ENCODE assay signal across 9 mouse cellular contexts in the genomic region with DNA sequence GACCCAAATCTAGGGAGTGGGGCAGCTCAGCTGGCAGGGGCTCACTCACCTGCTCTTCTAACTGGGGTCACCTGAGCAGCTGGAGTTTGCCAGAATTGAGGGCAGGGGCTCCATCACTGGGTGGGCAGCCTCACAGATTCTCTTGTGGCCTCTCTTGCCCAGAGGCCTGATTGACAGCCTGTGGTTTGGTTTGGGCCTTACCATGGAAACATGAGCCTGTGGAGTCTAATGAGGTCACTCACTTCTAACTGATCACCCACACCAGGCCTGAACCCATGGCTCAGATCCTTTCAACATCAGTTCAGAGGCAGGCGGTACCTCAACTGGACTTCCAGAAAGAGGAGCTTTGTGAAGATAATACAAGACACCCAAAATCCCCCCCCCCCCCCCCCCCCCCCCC. TPM values are rescaled to one million over a fixed set of nuclear protein-coding genes. Genes with fewer than 3 reads are reported as not detected.
DNase-seq lines count a peak whose midpoint lies in the region; ATAC-seq and TF ChIP-seq lines count a peak whose summit lies in the region.
"Had no signal": no experiment of that assay in that cellular context is flagged by ENCODE, and none has a peak within 500 bp of the region (broad histone marks: within the 10 kb centered on the region; RNA-seq: fewer than 3 reads in every experiment).

No protein-coding gene starts in this region.

- TF ChIP-seq POLR2A in liver, adult 2 months (IDR thresholded peaks at IDR 0.05; ENCODE audit: extremely low read depth, insufficient read depth, low read length): no peak

- H3K4me2 ChIP-seq in embryonic facial prominence, embryonic 11.5 days (ENCODE audit: low read depth, low read length): no peak overlapping the region
- H3K4me2 ChIP-seq: liver, embryonic 13.5 days had no signal

- no peak for DNase-seq in liver, adult 2 months (ENCODE audit: extremely low read depth, low read depth, low spot score)
- no peak for DNase-seq in liver
- peak; percentile 47 for DNase-seq in embryonic facial prominence, embryonic 11.5 days (ENCODE audit: low spot score)
- DNase-seq in hindbrain, embryonic 10.5 days (ENCODE audit: low spot score): peak; percentile 47
- DNase-seq in natural killer cell, adult 2 months (ENCODE audit: low spot score in 2 of 2): peak; percentile 14 to 37
- no peak for DNase-seq in urinary bladder, postnatal 14 days (ENCODE audit: low spot score)
- no peak for DNase-seq in thymus, postnatal 36 days
- DNase-seq in layer of hippocampus, adult 9-11 months: no peak
- DNase-seq: liver, embryonic 13.5 days had no signal

- no peak for TF ChIP-seq CTCF in liver, adult 2 months (IDR thresholded peaks at IDR 0.05; ENCODE audit: low read depth, low read length)

- no peaks in the 10 kb centered on the region for H3K27me3 ChIP-seq in liver, adult 2 months (ENCODE audit: control insufficient read depth, insufficient read depth, low read length)
- H3K27me3 ChIP-seq in embryonic facial prominence, embryonic 11.5 days (ENCODE audit: control insufficient read depth, insufficient read depth, low read length): no peaks in the 10 kb centered on the region
- H3K27me3 ChIP-seq in hindbrain, embryonic 10.5 days (ENCODE audit: insufficient read depth, poor library complexity, severe bottlenecking): no peaks in the 10 kb centered on the region
- H3K27me3 ChIP-seq: liver, embryonic 13.5 days had no signal

- H3K4me1 ChIP-seq in liver, adult 2 months (ENCODE audit: control insufficient read depth, insufficient read depth, low read length): no peaks in the 10 kb centered on the region
- H3K4me1 ChIP-seq in embryonic facial prominence, embryonic 11.5 days (ENCODE audit: control insufficient read depth, insufficient read depth, low read length): no peaks in the 10 kb centered on the region; the same call in 1 of the 2 replicates
- peaks cover 20% of the 10 kb centered on the region for H3K4me1 ChIP-seq in hindbrain, embryonic 10.5 days (replicated peaks)

- ATAC-seq in embryonic facial prominence, embryonic 11.5 days (replicated peaks; ENCODE audit: insufficient number of reproducible peaks, low FRiP score, low TSS enrichment, low read depth): no peak

- no peaks in the 10 kb centered on the region for H3K36me3 ChIP-seq in liver, adult 2 months (ENCODE audit: control insufficient read depth, insufficient read depth, low read length)
- H3K36me3 ChIP-seq in embryonic facial prominence, embryonic 11.5 days (replicated peaks; ENCODE audit: control insufficient read depth, insufficient read depth, low read depth, low read length): no peaks in the 10 kb centered on the region
- H3K36me3 ChIP-seq in hindbrain, embryonic 10.5 days: no peaks in the 10 kb centered on the region
- H3K36me3 ChIP-seq: liver, embryonic 13.5 days had no signal

- H3K9ac ChIP-seq in liver, adult 2 months (ENCODE audit: low read depth, low read length): no peak overlapping the region
- no peak overlapping the region for H3K9ac ChIP-seq in embryonic facial prominence, embryonic 11.5 days (replicated peaks; ENCODE audit: low read length)
- H3K9ac ChIP-seq: liver, embryonic 13.5 days had no signal

- H3K4me3 ChIP-seq in liver, adult 2 months (ENCODE audit: insufficient read depth, low read depth, low read length): no peak overlapping the region
- no peak overlapping the region for H3K4me3 ChIP-seq in embryonic facial prominence, embryonic 11.5 days (ENCODE audit: low read depth, low read length)
- H3K4me3 ChIP-seq in hindbrain, embryonic 10.5 days: peak overlapping the region; percentile 23; the same call in 1 of the 2 replicates
- H3K4me3 ChIP-seq: liver, embryonic 13.5 days had no signal

- H3K9me3 ChIP-seq in embryonic facial prominence, embryonic 11.5 days (replicated peaks; ENCODE audit: control insufficient read depth, low read length): no peaks in the 10 kb centered on the region
- no peaks in the 10 kb centered on the region for H3K9me3 ChIP-seq in hindbrain, embryonic 10.5 days
- H3K9me3 ChIP-seq: liver, embryonic 13.5 days had no signal

- H3K79me2 ChIP-seq in liver, adult 2 months (ENCODE audit: control insufficient read depth, insufficient read depth, low read length): no peaks in the 10 kb centered on the region

- WGBS in liver, adult 2 months: 22% methylated on average over 1 of the region's 1 CpGs
- 0% methylated on average over 1 of the region's 1 CpGs for WGBS in embryonic facial prominence, embryonic 11.5 days
- WGBS in hindbrain, embryonic 10.5 days: 33% methylated on average over 1 of the region's 1 CpGs

- H3K27ac ChIP-seq in liver, adult 2 months (replicated peaks; ENCODE audit: insufficient read depth, low read depth, low read length): 0 out of 2 replicates have a peak overlapping the region, but pooled peaks have one; percentile 7
- peak overlapping the region; percentile 74 for H3K27ac ChIP-seq in embryonic facial prominence, embryonic 11.5 days (replicated peaks; ENCODE audit: low read depth, low read length)
- peak overlapping the region; percentile 86 for H3K27ac ChIP-seq in hindbrain, embryonic 10.5 days
- H3K27ac ChIP-seq: liver, embryonic 13.5 days had no signal

RNA-seq across cellular contexts. Expression of a gene that starts 33.9 kb away (rescaled TPM):
- total RNA-seq in liver, adult 2 months (2014; rRNA removed): under 0.01 and 0.13 TPM in 2 replicates
- 0.02 and 0.06 TPM in 2 replicates for polyA plus RNA-seq in liver, adult 2 months (2012; rRNA removed)
- polyA plus RNA-seq in embryonic facial prominence, embryonic 11.5 days (2014; fragmentation: Nextera tagmentation; extraction: Ambion mirVana): 0.49 and 1.0 TPM in 2 replicates
- 0.71 and 1.1 TPM in 2 replicates for polyA plus RNA-seq in hindbrain, embryonic 10.5 days (2016; fragmentation: Nextera tagmentation; extraction: Ambion mirVana)

Comparison
In these comparisons a context has a peak if more than half of its experiments do, and no peak if none do; other contexts are left out.
1. DNase-seq: peak in embryonic facial prominence, embryonic 11.5 days (single experiment), hindbrain, embryonic 10.5 days (single experiment) and natural killer cell, adult 2 months (2 of 2); none in liver, adult 2 months (single experiment), liver (single experiment), urinary bladder, postnatal 14 days (single experiment), thymus, postnatal 36 days (0 of 2) and layer of hippocampus, adult 9-11 months (single experiment).
2. H3K27ac ChIP-seq: peak in every context shown above with its lines; median percentile 86 in hindbrain, embryonic 10.5 days; 74 in embryonic facial prominence, embryonic 11.5 days; 7 in liver, adult 2 months.